Mouse (Mus musculus) forebrain, embryonic 12.5 days (tissue): ENCODE data around the gene Slc6a19. TPM values are rescaled to one million over a fixed set of nuclear protein-coding genes. Genes with fewer than 3 reads are reported as not detected.

Experiments used
- ATAC-seq: fragments of 200-750 bp; cut with Nextera tagmentation; 2 replicates; pipeline ENCODE4 v1.8.0; 2017; ENCODE audit warnings: moderate TSS enrichment; ENCODE audit not compliant: low FRiP score
- H3K27ac ChIP-seq: fragments of 300-500 bp; sonication (generic); 2 replicates; pipeline ENCODE4 v1.5.1; 2016; ENCODE audit warnings: mild to moderate bottlenecking
- H3K27me3 ChIP-seq: fragments of 300-500 bp; sonication (generic); 2 replicates; pipeline ENCODE4 v1.6.1; 2016; ENCODE audit warnings: mild to moderate bottlenecking
- H3K36me3 ChIP-seq: fragments of 300-500 bp; sonication (generic); replicated peaks from 2 replicates; pipeline ENCODE4 v1.6.1; 2016; ENCODE audit warnings: mild to moderate bottlenecking
- H3K4me1 ChIP-seq: fragments of 300-500 bp; sonication (generic); 2 replicates; pipeline ENCODE4 v1.6.1; 2016
- H3K4me2 ChIP-seq: fragments of 300-500 bp; sonication (generic); 2 replicates; pipeline ENCODE4 v1.6.1; 2016; ENCODE audit warnings: mild to moderate bottlenecking, moderate library complexity
- H3K4me3 ChIP-seq: fragments of 300-500 bp; sonication (generic); replicated peaks from 2 replicates; pipeline ENCODE4 v1.5.1; 2016; ENCODE audit warnings: mild to moderate bottlenecking
- H3K9ac ChIP-seq: fragments of 300-500 bp; sonication (generic); 2 replicates; pipeline ENCODE4 v1.6.1; 2016; ENCODE audit warnings: mild to moderate bottlenecking
- H3K9me3 ChIP-seq: fragments of 300-500 bp; sonication (generic); 2 replicates; pipeline ENCODE4 v1.6.1; 2016
- WGBS: fragments of 180-500 bp; shearing (Covaris S2); methylation state at CpG from one replicate; pipeline ENCODE4 v1.1.7; 2016; 5-methylcytosine and 5-hydroxymethylcytosine counted together
- polyA plus RNA-seq: library from polyadenylated mRNA; unstranded; fragments of >200 nt; fragmentation: Nextera tagmentation; extraction: Ambion mirVana; gene quantifications from 2 replicates; pipeline ENCODE4 v1.2.1, GENCODE M21; 2016

The Slc6a19 gene
- polyA plus RNA-seq, 1 experiment from 2014 or later: 0.22 TPM

- H3K9me3 ChIP-seq: no peaks in the 10 kb centered on the region
- no peaks in the 10 kb centered on the region for H3K36me3 ChIP-seq
- peaks cover 38% of the 10 kb centered on the region for H3K27me3 ChIP-seq
- WGBS: 85% methylated on average over 7 of the region's 7 CpGs
- no peak overlapping the region for H3K27ac ChIP-seq
- peaks cover 17% of the 10 kb centered on the region for H3K4me1 ChIP-seq
- no peak overlapping the region for H3K9ac ChIP-seq
- H3K4me2 ChIP-seq: peak overlapping the region; percentile 72
- peak overlapping the region; percentile 40; the same call in 1 of the 2 replicates for H3K4me3 ChIP-seq
- peak; percentile 40 for ATAC-seq
Measured at GRCm38 (mm10) chr13:73732235-73732634, 27.6 kb upstream of the Slc6a19 start.

- WGBS: 97% methylated on average over 1 of the region's 1 CpGs
- H3K9ac ChIP-seq: no peak overlapping the region
Measured at GRCm38 (mm10) chr13:73730913-73731312, 26.2 kb upstream of the Slc6a19 start.

GRCm38 (mm10) chr13:73728633-73729032 lies 24.0 kb upstream of the Slc6a19 start:
- Histone ChIP-seq H3K9me3 (no peaks in the 10 kb centered on the region), H3K36me3 (no peaks in the 10 kb centered on the region), H3K4me2 (no peak overlapping the region), H3K27me3 (peaks cover 23% of the 10 kb centered on the region), H3K9ac (no peak overlapping the region), H3K4me3 (no peak overlapping the region), H3K27ac (no peak overlapping the region), H3K4me1 (peaks cover 19% of the 10 kb centered on the region)
- no peak for ATAC-seq

More at GRCm38 (mm10) chr13:73730913-73731312, 26.2 kb upstream of the Slc6a19 start:
- H3K27me3 ChIP-seq: peaks cover 38% of the 10 kb centered on the region
- no peak overlapping the region for H3K4me2 ChIP-seq
- no peak overlapping the region for H3K4me3 ChIP-seq
- H3K27ac ChIP-seq: no peak overlapping the region
- no peaks in the 10 kb centered on the region for H3K9me3 ChIP-seq
- peaks cover 19% of the 10 kb centered on the region for H3K4me1 ChIP-seq
- no peaks in the 10 kb centered on the region for H3K36me3 ChIP-seq
- no peak for ATAC-seq

- H3K36me3 ChIP-seq: no peaks in the 10 kb centered on the region
- WGBS: 15% methylated on average over 2 of the region's 2 CpGs
- no peak overlapping the region for H3K4me3 ChIP-seq
- no peak overlapping the region for H3K4me2 ChIP-seq
- no peak for ATAC-seq
- H3K9ac ChIP-seq: no peak overlapping the region
- peaks cover 13% of the 10 kb centered on the region for H3K27me3 ChIP-seq
- H3K27ac ChIP-seq: no peak overlapping the region
- H3K9me3 ChIP-seq: no peaks in the 10 kb centered on the region
- peaks cover 13% of the 10 kb centered on the region for H3K4me1 ChIP-seq
Measured at GRCm38 (mm10) chr13:73727621-73728025, 23.0 kb upstream of the Slc6a19 start.

GRCm38 (mm10) chr13:73725315-73725714 lies 20.6 kb upstream of the Slc6a19 start:
- 93% methylated on average over 5 of the region's 5 CpGs for WGBS
- H3K36me3 ChIP-seq: no peaks in the 10 kb centered on the region
- H3K4me1 ChIP-seq: peaks cover 9% of the 10 kb centered on the region
- no peak overlapping the region for H3K27ac ChIP-seq
- H3K9me3 ChIP-seq: no peaks in the 10 kb centered on the region
- H3K9ac ChIP-seq: no peak overlapping the region
- no peak overlapping the region for H3K4me2 ChIP-seq
- H3K27me3 ChIP-seq: no peaks in the 10 kb centered on the region
- ATAC-seq: no peak
- no peak overlapping the region for H3K4me3 ChIP-seq

- Histone ChIP-seq H3K36me3 (no peaks in the 10 kb centered on the region), H3K9ac (no peak overlapping the region), H3K4me2 (no peak overlapping the region), H3K9me3 (no peaks in the 10 kb centered on the region), H3K4me3 (no peak overlapping the region), H3K4me1 (peaks cover 9% of the 10 kb centered on the region), H3K27ac (no peak overlapping the region), H3K27me3 (no peaks in the 10 kb centered on the region)
- 0 out of 2 replicates have a peak, but pooled peaks have one; percentile 23 for ATAC-seq
- WGBS: 41% methylated on average over 8 of the region's 8 CpGs
Measured at GRCm38 (mm10) chr13:73723081-73723668, 18.5 kb upstream of the Slc6a19 start.

GRCm38 (mm10) chr13:73720241-73720640 lies 15.6 kb upstream of the Slc6a19 start:
- no peaks in the 10 kb centered on the region for H3K36me3 ChIP-seq
- H3K9me3 ChIP-seq: no peaks in the 10 kb centered on the region
- H3K27me3 ChIP-seq: no peaks in the 10 kb centered on the region
- H3K4me1 ChIP-seq: no peaks in the 10 kb centered on the region
- H3K4me2 ChIP-seq: no peak overlapping the region
- no peak overlapping the region for H3K4me3 ChIP-seq
- H3K9ac ChIP-seq: no peak overlapping the region
- no peak overlapping the region for H3K27ac ChIP-seq
- no peak for ATAC-seq
- 90% methylated on average over 4 of the region's 4 CpGs for WGBS

GRCm38 (mm10) chr13:73718225-73718624 lies 13.6 kb upstream of the Slc6a19 start:
- WGBS: 1% methylated on average over 2 of the region's 2 CpGs

GRCm38 (mm10) chr13:73714020-73714419 lies 9.4 kb upstream of the Slc6a19 start:
- Histone ChIP-seq H3K4me1 (no peaks in the 10 kb centered on the region), H3K9ac (no peak overlapping the region), H3K9me3 (no peaks in the 10 kb centered on the region), H3K27ac (no peak overlapping the region), H3K4me3 (no peak overlapping the region), H3K27me3 (no peaks in the 10 kb centered on the region; the same call in 1 of the 2 replicates), H3K4me2 (no peak overlapping the region), H3K36me3 (no peaks in the 10 kb centered on the region)
- no peak for ATAC-seq
- WGBS: 55% methylated on average over 2 of the region's 2 CpGs

More at GRCm38 (mm10) chr13:73718225-73718624, 13.6 kb upstream of the Slc6a19 start:
- Histone ChIP-seq H3K27me3 (no peaks in the 10 kb centered on the region; the same call in 1 of the 2 replicates), H3K36me3 (no peaks in the 10 kb centered on the region), H3K9me3 (no peaks in the 10 kb centered on the region), H3K4me1 (no peaks in the 10 kb centered on the region), H3K4me3 (no peak overlapping the region), H3K9ac (no peak overlapping the region), H3K4me2 (no peak overlapping the region), H3K27ac (no peak overlapping the region)
- ATAC-seq: peak; percentile 41; the same call in 1 of the 2 replicates

GRCm38 (mm10) chr13:73713204-73713603 lies 8.5 kb upstream of the Slc6a19 start:
- WGBS: 90% methylated on average over 4 of the region's 4 CpGs
- Histone ChIP-seq H3K9me3 (no peaks in the 10 kb centered on the region), H3K9ac (no peak overlapping the region), H3K4me3 (no peak overlapping the region), H3K4me1 (no peaks in the 10 kb centered on the region), H3K27me3 (no peaks in the 10 kb centered on the region; the same call in 1 of the 2 replicates), H3K27ac (no peak overlapping the region), H3K36me3 (no peaks in the 10 kb centered on the region), H3K4me2 (no peak overlapping the region)
- ATAC-seq: no peak

GRCm38 (mm10) chr13:73712228-73712627 lies 7.6 kb upstream of the Slc6a19 start:
- Histone ChIP-seq H3K4me3 (no peak overlapping the region), H3K4me1 (no peaks in the 10 kb centered on the region), H3K36me3 (no peaks in the 10 kb centered on the region), H3K27ac (no peak overlapping the region), H3K9ac (no peak overlapping the region), H3K4me2 (no peak overlapping the region), H3K27me3 (no peaks in the 10 kb centered on the region; the same call in 1 of the 2 replicates), H3K9me3 (no peaks in the 10 kb centered on the region)
- 73% methylated on average over 3 of the region's 3 CpGs for WGBS
- no peak for ATAC-seq

GRCm38 (mm10) chr13:73711803-73712202 lies 7.1 kb upstream of the Slc6a19 start:
- 83% methylated on average over 5 of the region's 5 CpGs for WGBS
- ATAC-seq: no peak
- Histone ChIP-seq H3K4me3 (no peak overlapping the region), H3K27ac (no peak overlapping the region), H3K9me3 (no peaks in the 10 kb centered on the region), H3K4me1 (no peaks in the 10 kb centered on the region), H3K36me3 (no peaks in the 10 kb centered on the region), H3K27me3 (no peaks in the 10 kb centered on the region; the same call in 1 of the 2 replicates), H3K4me2 (no peak overlapping the region), H3K9ac (no peak overlapping the region)

GRCm38 (mm10) chr13:73711221-73711620 lies 6.6 kb upstream of the Slc6a19 start:
- no peaks in the 10 kb centered on the region for H3K36me3 ChIP-seq
- H3K4me3 ChIP-seq: no peak overlapping the region
- no peaks in the 10 kb centered on the region; the same call in 1 of the 2 replicates for H3K27me3 ChIP-seq
- no peak overlapping the region for H3K9ac ChIP-seq
- no peaks in the 10 kb centered on the region for H3K4me1 ChIP-seq
- 95% methylated on average over 5 of the region's 5 CpGs for WGBS
- ATAC-seq: no peak
- H3K9me3 ChIP-seq: no peaks in the 10 kb centered on the region
- H3K27ac ChIP-seq: no peak overlapping the region
- H3K4me2 ChIP-seq: no peak overlapping the region
